8 mouse cellular contexts compared by ENCODE assay signal in genomic region chr2:32575586-32576160, GRCm38 (mm10). TPM values are rescaled to one million over a fixed set of nuclear protein-coding genes. Genes with fewer than 3 reads are reported as not detected.
A peak's percentile ranks its signal among the peaks of the same experiment; 100 is the strongest.
DNase-seq lines count a peak whose midpoint lies in the region; ATAC-seq lines count a peak whose summit lies in the region.

Gene 9430097D07Rik (minus strand): TSS chr2:32575684.

- peak within 1 kb of the TSS; percentile 68 for H3K4me3 ChIP-seq in limb, embryonic 10.5 days
- H3K4me3 ChIP-seq in neural tube, embryonic 12.5 days = peak within 1 kb of the TSS; percentile 51

- H3K9ac ChIP-seq in neural tube, embryonic 12.5 days = peak within 1 kb of the TSS; percentile 57

- peaks cover 16% of the 10 kb centered on the region for H3K36me3 ChIP-seq in limb, embryonic 10.5 days
- H3K36me3 ChIP-seq in neural tube, embryonic 12.5 days = 0 out of 2 replicates have a peak, but pooled peaks cover 6% of the 10 kb centered on the region

- H3K27ac ChIP-seq in limb, embryonic 10.5 days = peak within 1 kb of the TSS; percentile 61
- H3K27ac ChIP-seq in neural tube, embryonic 12.5 days = no peak within 1 kb of the TSS

- peak; percentile 67 for ATAC-seq in CD4-positive, CD25-positive, alpha-beta regulatory T cell, adult 4 months
- ATAC-seq in hematopoietic stem cell, adult 5-6 weeks (replicated peaks in 1 of 2; ENCODE audit: insufficient read depth in 1 of 2, low FRiP score in 2 of 2, low TSS enrichment in 1 of 2, low read depth in 1 of 2, poor library complexity in 2 of 2, severe bottlenecking in 2 of 2) = peak; percentile 35 to 63; a peak in 3 of 4 replicates
- ATAC-seq in neural tube, embryonic 12.5 days (ENCODE audit: low FRiP score, low read depth) = peak; percentile 81

- peaks cover 51% of the 10 kb centered on the region for H3K27me3 ChIP-seq in limb, embryonic 10.5 days (ENCODE audit: low read depth, poor library complexity, severe bottlenecking)
- peaks cover 29% of the 10 kb centered on the region for H3K27me3 ChIP-seq in neural tube, embryonic 12.5 days (replicated peaks)

- DNase-seq in adrenal gland, postnatal 10 days = peak; percentile 51
- no peak for DNase-seq in adrenal gland, adult (ENCODE audit: inconsistent age in 2 of 2, low spot score in 1 of 2)
- DNase-seq in embryo, embryonic 10 days (ENCODE audit: low spot score) = peak; percentile 91
- peak; percentile 76 for DNase-seq in limb, embryonic 10.5 days (ENCODE audit: low spot score)
- no peak for DNase-seq in urinary bladder, postnatal 25 days (ENCODE audit: low spot score)

- peak within 1 kb of the TSS; percentile 96 for H3K4me2 ChIP-seq in neural tube, embryonic 12.5 days (replicated peaks)

- peaks cover 38% of the 10 kb centered on the region for H3K4me1 ChIP-seq in limb, embryonic 10.5 days
- H3K4me1 ChIP-seq in neural tube, embryonic 12.5 days = peaks cover 8% of the 10 kb centered on the region

- 6% methylated on average over 28 of the region's 28 CpGs for WGBS in limb, embryonic 10.5 days
- 6% methylated on average over 28 of the region's 28 CpGs for WGBS in neural tube, embryonic 12.5 days

- H3K9me3 ChIP-seq in limb, embryonic 10.5 days (replicated peaks) = no peaks in the 10 kb centered on the region
- no peaks in the 10 kb centered on the region for H3K9me3 ChIP-seq in neural tube, embryonic 12.5 days

RNA-seq across cellular contexts. Expression of gene 9430097D07Rik, which starts in this region (rescaled TPM):
- total RNA-seq in adrenal gland, postnatal 10 days (2021) = not detected
- polyA plus RNA-seq in CD4-positive, CD25-positive, alpha-beta regulatory T cell, adult 4 months (2017; shearing (Covaris generic)) = not detected
- total RNA-seq in hematopoietic stem cell, adult 5-6 weeks (2017) = not detected in 2 replicates
- 0.24 TPM in 1 of 2 replicates, not detected in the other for polyA plus RNA-seq in limb, embryonic 10.5 days (2016; fragmentation: Nextera tagmentation; extraction: Ambion mirVana)
- polyA plus RNA-seq in neural tube, embryonic 12.5 days (2016; fragmentation: Nextera tagmentation; extraction: Ambion mirVana) = 0.25 and 0.69 TPM in 2 replicates

Comparison
In these comparisons a context has a peak if more than half of its experiments do, and no peak if none do; other contexts are left out.
1. Peak in DNase-seq in adrenal gland, postnatal 10 days; RNA of the gene not detected or under 1 TPM.
2. Peak in ATAC-seq in CD4-positive, CD25-positive, alpha-beta regulatory T cell, adult 4 months; RNA of the gene not detected or under 1 TPM.
3. Peak in ATAC-seq in hematopoietic stem cell, adult 5-6 weeks; RNA of the gene not detected or under 1 TPM.
4. Peak in DNase-seq, H3K4me3 ChIP-seq and H3K27ac ChIP-seq in limb, embryonic 10.5 days; RNA of the gene not detected or under 1 TPM.
5. Peak in ATAC-seq, H3K4me3 ChIP-seq, H3K9ac ChIP-seq and H3K4me2 ChIP-seq in neural tube, embryonic 12.5 days; RNA of the gene not detected or under 1 TPM.